Mouse (Mus musculus) cerebellum, adult 18-20 months (tissue): ENCODE data around the gene Fdps.

ENCODE experiments used
- DNase-seq, 2 experiments: peaks; one replicate each; pipeline ENCODE4 v3.0.0; 2021

Fdps gene

DNA sequence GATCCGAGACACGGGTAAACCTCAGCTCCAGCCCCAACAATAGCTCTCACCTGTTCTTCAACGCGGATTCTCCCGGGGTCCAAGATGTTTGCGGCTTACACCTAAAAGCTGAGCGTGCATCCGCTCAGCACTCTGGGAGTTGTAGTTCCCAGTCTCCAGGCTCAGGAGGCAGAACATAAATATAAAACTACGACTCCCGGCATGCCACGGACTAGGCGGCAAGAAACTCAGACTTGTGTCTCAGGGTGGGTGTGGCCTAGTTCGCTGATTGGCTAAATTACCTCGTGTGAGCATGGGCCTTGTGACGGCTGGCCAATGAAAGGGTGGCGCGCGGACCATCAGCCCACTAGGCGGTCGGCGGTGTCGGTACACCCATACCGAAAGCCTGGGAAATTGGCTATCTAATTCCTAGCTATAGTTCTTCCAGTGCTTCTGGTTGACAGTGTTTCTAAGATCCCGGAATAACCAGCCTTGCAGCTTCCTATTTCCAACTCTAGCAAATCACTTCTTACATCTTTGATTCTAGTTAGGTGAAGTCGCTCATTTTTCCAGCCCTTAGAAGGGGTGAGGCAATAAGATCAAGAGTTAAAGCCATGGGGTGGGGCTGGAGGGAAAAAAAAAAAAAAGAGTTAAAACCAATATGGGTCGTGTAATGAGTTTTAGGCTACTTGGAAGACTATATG lies at the start of gene Fdps:
Gene Fdps, minus strand, starts transcription at position 148 of the 683 bp plus-strand sequence.
- peak; percentile 93 to 100 for DNase-seq

DNA sequence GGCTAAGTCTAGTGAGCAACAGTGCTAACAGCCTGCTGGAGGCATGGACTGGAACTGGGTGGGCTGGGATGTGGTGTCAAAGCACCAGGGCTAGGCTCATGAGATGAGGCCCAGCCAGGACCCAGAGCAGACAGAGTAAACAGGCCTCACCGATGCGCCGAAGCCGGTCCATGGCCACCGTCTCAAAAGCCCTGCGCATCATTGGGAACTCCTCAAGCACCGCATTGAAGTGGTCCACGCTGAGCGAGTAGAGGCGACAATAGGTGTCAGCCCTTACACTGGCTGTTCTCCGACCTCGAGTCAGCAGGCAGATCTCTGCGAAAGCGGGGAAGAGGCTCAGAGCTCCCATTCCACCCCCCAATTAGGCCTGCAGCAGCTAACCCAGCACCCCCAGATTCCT lies 46.8 kb upstream of the Fdps start:
- DNase-seq = no peak

DNA sequence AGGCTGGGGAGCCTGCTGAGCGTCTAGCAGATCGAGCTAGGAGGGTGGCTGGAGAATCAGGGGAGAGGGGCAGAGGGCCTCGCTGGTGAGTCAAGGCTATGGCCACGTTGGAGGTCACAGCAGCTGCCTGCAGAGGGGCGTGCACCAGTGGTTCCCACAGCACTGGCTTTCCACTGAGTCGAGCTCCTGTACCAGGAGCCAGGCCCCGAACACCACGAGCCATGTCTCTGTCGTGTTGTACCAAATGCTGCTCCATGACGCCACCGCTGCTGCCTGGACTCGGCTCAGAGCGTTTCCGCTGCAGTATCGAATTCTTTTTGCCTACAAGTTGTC lies 46.2 kb upstream of the Fdps start:
- DNase-seq = no peak

DNA sequence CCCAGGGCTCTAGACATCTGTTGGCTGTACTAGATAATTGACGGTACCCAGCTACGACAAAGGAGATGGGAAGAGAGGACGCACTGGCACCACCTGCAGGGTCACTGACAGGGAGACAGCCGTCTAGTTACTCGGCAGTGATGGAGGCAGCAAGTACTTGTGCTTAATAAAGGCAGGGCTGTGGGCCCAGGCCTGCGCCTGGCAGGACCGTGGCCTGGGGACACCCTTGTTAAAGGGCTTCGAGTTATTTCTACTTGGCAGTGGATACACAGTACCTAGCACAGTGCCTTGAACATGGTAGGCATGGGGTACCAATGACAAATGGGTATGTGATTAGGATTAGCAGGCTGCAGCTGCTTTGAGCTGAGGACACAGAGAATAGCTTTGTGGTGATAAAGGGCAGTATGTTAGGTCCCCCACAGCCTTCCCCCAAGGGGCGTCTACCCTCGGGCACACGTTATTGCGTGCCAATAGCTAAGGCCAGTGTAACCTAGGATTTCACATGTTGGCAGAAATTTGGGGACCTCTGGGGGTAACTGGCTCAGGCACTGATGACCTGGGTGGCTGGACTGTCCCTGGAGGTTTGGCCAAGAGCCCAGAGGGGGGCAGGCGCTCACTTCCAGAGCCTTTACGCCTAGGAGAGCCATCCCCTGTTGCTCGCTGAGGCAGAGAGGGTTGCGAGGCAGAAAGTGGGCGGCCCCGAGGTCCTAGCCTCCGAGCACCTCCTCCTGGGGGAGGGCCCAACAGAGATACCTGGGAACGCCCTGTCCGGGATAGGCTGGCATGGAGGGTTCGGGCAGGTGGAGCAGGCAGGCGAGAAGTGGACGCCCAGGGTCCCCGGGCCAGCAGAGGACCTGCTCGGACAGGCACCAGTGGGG lies 45.6 kb upstream of the Fdps start:
- peak; percentile 15 to 27 for DNase-seq

DNA sequence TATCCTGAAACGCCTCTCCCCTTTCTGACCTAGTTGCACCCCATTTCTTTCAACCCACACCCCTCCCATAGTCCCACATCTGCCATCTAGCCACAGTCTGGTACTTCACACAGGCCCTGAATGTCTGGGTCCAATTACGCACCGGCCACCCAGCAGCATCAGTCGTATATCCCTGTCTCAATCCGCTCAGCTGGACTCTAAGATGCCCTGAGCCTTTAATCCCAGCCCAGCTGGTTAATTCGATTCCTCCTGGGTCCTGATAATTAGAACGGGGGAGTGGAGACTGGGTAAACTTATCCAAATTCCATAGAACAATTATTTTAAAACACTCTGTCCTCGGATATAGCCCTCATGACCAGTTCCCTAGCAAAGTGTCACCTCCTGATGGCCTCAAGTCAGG lies 43.8 kb upstream of the Fdps start:
- no peak for DNase-seq

DNA sequence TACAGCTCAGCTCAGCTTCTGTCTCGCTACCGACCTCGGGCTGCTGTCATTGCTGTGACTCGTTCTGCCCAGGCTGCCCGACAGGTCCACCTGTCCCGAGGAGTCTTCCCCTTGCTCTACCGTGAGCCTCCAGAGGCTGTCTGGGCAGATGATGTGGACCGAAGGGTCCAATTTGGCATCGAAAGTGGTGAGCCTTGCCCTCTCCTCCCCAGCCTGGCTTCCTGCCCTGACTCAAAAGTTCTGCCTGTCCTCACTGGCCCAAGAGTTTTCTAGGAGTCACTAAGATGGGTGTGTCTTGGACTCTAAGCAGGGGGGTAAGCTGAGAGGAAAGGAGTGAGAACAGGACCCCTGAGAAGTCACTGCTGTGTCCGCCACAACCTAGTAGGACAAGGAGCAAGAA lies 43.1 kb upstream of the Fdps start:
- DNase-seq = no peak

DNA sequence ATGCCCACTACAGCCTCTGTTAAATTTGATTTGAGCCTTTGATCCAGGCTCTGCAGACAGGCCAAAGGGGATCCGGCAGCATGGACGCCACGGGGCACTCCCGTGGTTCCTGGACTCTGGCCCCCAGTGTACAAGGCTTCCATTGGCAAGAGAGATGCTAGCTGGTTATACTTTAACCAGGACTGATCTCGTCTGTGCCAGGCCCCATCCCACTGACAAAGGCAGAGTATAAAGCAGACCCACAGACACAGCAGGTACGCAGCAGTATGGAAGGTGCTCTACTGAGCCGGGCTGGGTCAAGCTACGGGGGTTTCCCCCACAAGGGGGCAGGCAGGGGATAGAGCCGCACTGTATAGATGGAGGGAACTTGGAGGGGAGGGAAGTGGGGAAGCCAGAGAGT lies 34.6 kb upstream of the Fdps start:
- no peak for DNase-seq

DNA sequence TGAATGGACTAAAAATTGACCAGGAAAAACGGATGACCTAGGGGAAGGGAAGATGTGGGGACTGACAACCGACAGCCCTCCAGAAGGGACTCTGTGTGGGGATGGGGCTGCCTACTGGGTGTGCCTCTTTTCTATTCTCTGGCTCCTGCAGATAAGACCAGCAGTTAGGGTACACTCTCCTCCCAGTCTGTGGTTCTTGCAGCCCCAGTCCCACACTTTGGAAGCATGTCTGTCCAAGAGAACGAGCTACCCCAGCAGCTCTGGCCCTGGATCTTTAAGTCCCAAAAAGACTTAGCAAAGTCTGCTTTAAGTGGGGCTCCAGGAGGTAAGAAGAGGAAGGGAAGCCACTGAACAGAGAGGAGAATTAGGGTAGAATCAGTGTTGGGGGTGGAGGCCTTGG lies 34.2 kb upstream of the Fdps start, which contains the start of gene Pklr:
Gene Pklr, plus strand, starts transcription at position 185 of the 400 bp plus-strand sequence.
- no peak for DNase-seq

DNA sequence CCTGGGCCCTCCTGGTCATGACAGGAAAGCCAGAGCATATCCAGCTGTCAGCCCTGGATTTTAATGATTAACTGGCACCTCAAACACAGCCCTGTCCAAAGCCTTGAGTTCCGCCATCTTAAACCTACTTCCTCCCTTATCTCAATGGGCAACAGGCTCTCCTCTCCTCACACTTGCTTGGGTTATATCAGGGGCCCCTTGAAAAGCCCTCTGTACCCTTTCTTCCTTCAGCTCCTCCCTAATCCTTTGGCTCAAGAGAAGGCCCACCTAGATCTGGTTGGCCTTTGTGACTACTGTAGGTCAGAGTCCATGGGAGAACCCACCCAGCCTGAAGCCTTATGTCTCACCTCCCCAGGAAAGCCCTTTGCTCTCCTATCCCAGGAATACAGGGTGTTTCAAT lies 32.0 kb upstream of the Fdps start:
- DNase-seq = no peak

DNA sequence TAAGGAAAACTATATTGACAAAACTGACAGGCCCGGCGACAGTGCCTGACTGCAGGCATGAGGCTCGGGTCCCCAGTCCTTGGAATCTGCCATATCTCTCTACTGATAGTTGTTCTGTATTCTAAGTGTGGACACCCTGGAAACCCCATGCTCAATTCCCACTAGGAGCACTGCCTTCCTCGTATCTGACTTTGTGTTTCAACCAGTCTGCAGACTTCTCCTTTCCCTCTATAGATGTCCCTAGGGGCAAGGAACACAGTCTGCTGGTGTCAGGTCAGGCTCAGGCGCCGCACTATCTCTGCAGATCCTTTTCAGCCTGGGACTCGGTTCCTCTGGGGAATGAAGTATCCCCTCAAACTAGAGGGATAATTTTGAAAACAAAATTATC lies 31.3 kb upstream of the Fdps start:
- DNase-seq = no peak

DNA sequence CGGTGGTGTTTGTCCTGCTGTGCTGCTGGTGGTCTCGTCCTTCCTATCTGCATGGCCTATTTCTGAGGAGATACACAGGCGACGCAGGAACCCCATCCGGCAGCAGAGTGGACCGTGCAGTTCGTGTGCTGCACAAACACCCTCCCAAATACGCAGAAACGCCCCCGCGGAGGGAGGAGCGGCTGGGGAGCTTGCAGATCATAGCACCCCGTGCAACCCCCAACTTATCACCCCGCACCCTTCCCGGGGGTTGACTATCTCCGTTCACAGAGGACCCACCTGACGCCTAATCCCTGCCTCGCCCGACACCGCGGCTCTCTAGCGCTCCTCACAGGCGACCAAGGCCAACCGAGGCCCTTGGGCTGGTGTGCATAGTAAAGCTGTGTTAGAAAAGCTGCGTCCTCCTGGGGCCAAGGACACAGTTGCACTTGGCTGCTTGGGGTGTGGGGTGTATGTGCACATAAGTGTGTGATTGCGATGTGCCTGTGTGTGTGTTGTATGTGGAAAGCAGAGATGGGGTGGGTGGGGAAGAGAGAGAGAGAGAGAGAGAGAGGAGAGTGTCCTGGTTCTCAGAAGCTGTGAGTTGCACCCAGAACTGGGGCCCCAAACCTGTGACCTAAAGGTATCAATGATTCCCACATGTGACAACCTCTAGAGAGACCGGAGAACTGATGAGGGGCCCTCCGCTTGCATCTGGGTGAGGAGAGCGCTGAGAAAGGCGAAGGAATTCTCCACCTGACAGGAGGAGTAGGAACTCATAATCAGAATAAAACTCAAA lies 30.7 kb upstream of the Fdps start:
- DNase-seq = peak; percentile 64 to 67

DNA sequence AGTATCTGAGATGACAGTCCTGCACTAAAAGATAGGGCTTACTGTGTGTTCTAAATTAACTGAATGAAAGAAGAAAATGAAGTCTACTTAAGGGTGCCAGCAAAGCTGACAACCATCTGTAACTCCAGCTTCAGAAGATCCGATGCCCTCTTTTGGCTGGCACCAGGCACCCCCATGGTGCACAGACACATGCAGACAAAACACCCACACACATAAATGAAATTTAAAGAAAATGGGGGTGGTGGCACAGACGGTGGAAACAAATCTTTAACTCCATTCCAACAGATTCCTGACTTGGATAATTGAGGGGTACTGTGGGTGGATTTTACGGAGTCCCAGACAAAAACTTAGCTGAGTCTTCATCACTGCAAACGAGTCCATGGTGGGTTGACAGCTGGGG lies 30.1 kb upstream of the Fdps start:
- DNase-seq = no peak

DNA sequence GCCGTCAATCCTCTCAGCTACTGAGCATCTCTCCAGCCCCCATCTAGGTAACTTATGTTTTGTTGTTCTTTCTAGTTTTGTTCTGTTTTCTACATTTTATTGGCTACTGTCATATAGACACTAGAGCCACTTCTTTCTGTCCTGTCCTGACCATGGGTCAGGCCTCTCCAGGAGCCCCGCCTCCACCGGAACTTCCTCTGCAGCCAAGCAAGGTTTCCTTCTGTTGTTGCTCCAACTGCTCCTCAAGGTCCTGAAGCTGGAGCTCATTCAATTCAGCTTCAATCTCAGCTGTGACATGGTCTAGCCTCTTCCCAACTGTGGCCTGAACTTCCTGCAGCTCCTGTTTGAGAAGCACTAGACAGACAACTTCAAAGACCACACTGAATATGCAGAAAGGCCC lies 28.1 kb upstream of the Fdps start:
- no peak for DNase-seq

DNA sequence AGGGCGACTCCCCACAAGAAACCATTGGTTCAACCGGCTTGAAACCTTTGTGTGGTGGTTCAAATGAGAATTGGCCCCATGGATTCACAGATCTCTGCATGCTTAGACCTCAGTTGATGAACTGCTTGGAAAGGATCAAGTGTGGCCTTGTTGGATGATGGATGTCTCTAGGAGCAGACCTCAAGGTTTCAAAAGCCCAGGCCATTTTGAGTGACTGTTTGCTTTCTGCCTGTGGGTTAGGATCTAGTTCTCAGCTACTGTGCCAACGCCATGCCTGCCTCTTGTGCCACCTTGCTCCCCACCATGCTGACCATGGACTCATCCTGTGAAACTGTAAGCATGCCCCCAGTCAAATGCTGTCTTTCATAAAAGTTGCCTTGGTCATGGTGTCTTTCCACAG lies 24.2 kb upstream of the Fdps start:
- no peak for DNase-seq

DNA sequence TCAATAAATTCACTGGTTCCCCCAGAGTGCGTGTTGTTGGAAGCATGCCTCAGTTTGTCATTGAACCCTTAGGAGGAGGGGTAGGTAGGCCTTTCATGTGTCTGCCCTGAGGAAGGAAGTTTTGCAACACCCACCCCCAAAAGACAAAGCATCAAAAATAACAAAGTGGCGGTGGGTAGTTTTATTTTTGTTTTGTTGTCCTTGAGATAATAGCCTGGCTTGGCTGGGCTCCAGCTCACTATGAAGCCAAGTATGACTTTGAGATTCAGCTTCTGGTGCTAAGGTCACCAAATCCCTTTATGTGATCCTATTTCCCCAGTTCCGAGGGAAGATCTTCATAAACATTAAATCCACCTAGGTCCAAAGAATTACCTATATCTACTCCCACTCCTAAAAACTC lies 22.5 kb upstream of the Fdps start:
- no peak for DNase-seq

DNA sequence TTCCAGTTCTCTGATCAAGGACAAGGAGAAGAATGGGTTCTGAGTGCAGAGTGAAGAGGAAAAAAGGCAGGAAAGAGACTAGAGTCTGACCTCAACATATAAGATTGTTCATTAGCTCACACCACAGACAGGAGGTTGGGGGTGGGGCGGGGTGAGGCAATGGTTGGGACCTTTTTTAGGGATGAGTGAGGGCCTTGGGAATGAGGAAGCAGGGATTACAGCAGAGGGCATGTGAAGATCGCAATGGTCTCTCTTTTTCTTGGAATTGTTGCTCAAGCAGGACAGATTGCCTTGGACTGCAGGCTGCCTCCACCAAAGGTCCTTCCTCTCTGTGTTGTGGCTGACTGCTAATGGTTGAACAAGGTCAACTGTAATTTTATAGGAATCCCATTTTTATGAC lies 21.6 kb upstream of the Fdps start:
- DNase-seq = no peak

DNA sequence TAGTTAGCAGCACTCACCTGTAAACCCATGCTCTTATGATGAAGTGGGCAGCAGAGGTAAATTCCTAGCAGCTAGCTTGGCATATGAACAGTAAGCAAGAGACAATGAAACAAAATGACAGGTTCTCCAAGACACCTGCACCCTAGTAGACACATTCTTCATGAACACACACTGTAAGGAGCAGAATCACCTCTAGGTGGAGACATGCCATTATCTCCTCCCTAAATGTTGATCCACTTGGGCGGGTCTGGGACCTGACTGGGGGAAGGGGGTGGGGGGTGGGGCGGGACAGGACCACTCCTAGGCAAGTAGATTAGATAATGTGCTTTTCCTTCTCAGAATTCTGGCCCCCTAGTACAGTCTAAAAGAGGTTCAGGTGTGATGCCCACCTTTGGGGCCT lies 13.8 kb upstream of the Fdps start:
- DNase-seq = peak in 1 of 2 experiments; percentile 39

DNA sequence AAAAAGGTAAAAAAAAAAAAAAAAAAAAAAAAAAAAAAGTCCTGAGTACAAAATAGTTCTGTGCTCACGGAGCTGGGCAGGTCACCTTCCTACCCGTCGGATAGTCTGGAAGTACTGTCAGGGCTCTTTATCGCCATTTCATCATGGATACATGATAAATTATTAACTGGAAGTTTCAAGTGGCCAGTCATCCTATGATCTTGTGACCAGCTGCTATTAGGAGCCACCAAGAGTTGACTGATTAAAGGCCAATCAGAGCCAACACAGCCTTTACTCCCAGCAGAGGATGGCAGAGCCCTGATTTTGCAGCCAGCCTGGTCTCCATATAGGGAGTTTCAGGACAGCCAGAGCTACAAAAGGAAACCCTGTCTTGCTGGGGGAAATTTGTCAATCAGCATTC lies 11.3 kb upstream of the Fdps start:
- DNase-seq = no peak

DNA sequence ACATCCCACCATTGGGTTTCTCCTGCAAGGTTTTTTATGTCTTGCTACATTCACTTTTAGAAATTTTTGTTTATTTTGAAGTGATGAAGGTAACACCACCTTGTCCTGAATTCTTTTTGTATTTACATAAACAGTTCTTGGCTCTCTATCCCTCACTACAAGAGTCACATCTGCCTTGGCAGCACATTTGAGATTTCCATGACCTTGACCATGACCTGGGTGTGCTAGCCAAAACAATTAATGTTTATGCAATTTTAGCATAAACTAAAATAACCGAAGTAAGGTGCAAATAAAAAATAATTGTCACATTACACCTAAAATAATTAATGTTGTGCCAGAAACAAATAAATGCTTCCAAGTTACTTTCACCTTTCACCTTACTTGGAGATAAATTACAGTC lies 6.4 kb upstream of the Fdps start:
- no peak for DNase-seq

DNA sequence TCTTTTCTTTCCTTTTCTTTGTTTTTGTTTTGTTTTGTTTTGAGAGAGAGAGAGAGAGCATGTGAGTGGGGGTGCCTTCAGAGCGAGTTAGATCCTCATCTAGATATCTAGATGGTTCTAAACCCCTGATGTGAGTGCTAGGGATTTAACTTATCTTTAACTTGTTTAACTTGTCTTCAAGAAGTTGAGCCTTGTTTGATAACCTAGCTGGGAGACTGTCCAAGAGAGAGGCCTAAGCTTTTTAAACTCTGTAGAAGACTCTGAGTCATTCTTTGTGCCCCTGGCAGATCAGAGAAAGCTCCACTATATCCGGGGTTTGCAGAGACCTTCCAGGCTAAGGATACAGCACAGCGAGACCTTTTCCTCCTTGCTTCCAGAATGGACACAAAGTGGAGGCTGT lies 5.8 kb upstream of the Fdps start:
- no peak for DNase-seq

DNA sequence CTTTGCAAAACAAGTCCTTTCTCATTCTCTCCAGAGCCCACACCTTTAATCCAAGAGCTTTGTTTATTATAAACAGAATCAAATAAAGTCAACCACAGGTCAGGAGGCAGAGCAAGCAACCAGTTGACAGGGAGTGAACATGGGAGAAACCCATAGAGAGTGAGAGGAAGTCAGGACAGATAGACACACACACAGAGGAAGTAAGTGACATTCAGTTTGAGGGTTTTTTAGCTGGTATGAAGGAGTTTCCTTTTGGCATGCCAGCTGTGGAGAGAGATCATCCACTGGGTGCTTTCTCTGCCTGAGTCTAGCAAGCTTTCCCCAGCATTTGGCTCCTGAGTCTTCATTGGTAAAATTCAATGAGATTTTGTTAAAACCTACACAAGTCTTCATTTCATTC lies 5.1 kb upstream of the Fdps start:
- DNase-seq = no peak

DNA sequence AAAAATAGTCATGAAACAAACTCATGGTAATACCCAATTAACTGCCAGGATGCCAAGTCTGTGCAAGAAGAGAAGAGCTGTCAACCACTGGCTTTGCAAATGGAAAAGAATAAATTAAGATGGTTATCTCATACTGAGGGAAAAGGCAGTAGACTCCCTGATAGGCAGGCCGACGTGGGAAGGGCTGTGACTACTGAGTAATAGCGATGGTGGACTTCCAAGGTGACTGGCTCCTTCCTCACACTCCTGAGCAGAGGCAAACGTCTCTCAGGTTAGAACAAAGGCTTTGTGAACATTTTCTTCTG lies 1.5 kb upstream of the Fdps start:
- no peak for DNase-seq

DNA sequence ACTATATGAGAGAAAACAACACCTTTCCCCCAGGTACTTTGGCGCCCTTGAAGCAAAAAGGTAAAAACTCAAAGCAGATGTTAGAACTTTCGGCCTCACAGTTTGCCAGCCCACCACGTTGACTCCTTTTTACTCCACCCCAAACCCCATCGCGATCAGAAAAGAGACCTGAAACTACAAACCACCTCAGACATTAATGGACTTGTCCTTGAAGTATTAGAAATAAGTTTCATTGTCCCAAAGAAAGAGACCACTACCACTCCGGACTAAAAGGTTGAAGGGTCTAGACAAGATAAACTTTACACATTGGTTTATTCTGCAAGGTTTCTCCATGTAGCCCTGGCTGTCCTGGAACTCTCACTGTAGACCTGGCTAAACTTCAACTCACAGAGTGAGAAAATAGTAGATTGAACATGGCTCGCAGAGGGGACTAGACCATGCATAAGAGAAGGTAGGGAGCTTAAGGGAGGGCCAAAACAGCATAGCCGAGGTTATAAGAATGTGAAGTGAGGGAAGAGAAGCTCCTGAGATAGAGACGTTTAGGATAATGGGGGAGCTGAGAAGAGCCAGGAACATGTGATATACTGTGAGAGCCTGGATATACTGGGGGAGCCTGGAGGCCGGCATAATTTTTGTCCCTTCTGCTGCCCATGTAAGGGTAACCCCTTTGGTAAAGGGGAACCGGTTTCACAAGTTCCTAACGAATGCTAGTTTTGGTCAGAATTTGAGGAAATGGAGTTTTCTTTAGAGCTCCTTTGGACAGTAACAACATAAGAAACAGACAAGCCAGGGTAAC lies 934 bp upstream of the Fdps start:
- DNase-seq = no peak
